Mouse (Mus musculus) midbrain, embryonic 16.5 days (tissue): ENCODE data around the gene Slc35b2. TPM values are rescaled to one million over a fixed set of nuclear protein-coding genes. Genes with fewer than 3 reads are reported as not detected.

ENCODE experiments used
- ATAC-seq: fragments of 200-750 bp; cut with Nextera tagmentation; 2 replicates; pipeline ENCODE4 v1.8.0; 2017; ENCODE audit warnings: moderate TSS enrichment
- H3K27ac ChIP-seq: fragments of 300-500 bp; sonication (generic); 2 replicates; pipeline ENCODE4 v1.5.1; 2014; ENCODE audit warnings: mild to moderate bottlenecking, low read length, mixed read lengths
- H3K27me3 ChIP-seq: fragments of 300-500 bp; sonication (generic); 2 replicates; pipeline ENCODE4 v1.6.1; 2014; ENCODE audit warnings: low read depth, low read length, mixed read lengths; ENCODE audit not compliant: control insufficient read depth, insufficient read depth
- H3K36me3 ChIP-seq: fragments of 300-500 bp; sonication (generic); 2 replicates; pipeline ENCODE4 v1.6.1; 2014; ENCODE audit warnings: mild to moderate bottlenecking, low read length, moderate library complexity, mixed read lengths; ENCODE audit not compliant: control insufficient read depth, insufficient read depth
- H3K4me1 ChIP-seq: fragments of 300-500 bp; sonication (generic); 2 replicates; pipeline ENCODE4 v1.6.1; 2014; ENCODE audit warnings: mild to moderate bottlenecking, low read length, mixed read lengths; ENCODE audit not compliant: control insufficient read depth, insufficient read depth
- H3K4me2 ChIP-seq: fragments of 300-500 bp; sonication (generic); 2 replicates; pipeline ENCODE4 v1.6.1; 2014; ENCODE audit warnings: mild to moderate bottlenecking, low read length, mixed read lengths
- H3K4me3 ChIP-seq: fragments of 300-500 bp; sonication (generic); 2 replicates; pipeline ENCODE4 v1.5.1; 2014; ENCODE audit warnings: low read depth, mild to moderate bottlenecking, low read length, moderate library complexity, mixed read lengths
- H3K9ac ChIP-seq: fragments of 300-500 bp; sonication (generic); 2 replicates; pipeline ENCODE4 v1.6.1; 2014; ENCODE audit warnings: low read depth, low read length, mixed read lengths
- H3K9me3 ChIP-seq: fragments of 300-500 bp; sonication (generic); replicated peaks from 2 replicates; pipeline ENCODE4 v1.6.1; 2014; ENCODE audit warnings: mild to moderate bottlenecking, low read length, mixed read lengths; ENCODE audit not compliant: control insufficient read depth, poor library complexity, severe bottlenecking
- WGBS: fragments of 180-500 bp; shearing (Covaris S2); extraction: QIAGEN DNeasy Blood & Tissue Kit; methylation state at CpG from one replicate; pipeline ENCODE4 v1.1.7; 2014; 5-methylcytosine and 5-hydroxymethylcytosine counted together
- polyA plus RNA-seq: library from polyadenylated mRNA; unstranded; fragments of >200 nt; fragmentation: Nextera tagmentation; extraction: Ambion mirVana; gene quantifications from 2 replicates; pipeline ENCODE4 v1.2.1, GENCODE M21; 2015

Slc35b2 gene
- polyA plus RNA-seq, 1 experiment from 2014 or later, result 79.6 TPM

- Histone ChIP-seq H3K4me1 (peaks cover 26% of the 10 kb centered on the region), H3K4me2 (no peak overlapping the region), H3K27me3 (no peaks in the 10 kb centered on the region), H3K9me3 (no peaks in the 10 kb centered on the region), H3K9ac (no peak overlapping the region), H3K27ac (no peak overlapping the region), H3K4me3 (no peak overlapping the region), H3K36me3 (peaks cover 38% of the 10 kb centered on the region)
- no peak for ATAC-seq
- 82% methylated on average over 1 of the region's 1 CpGs for WGBS
Measured at GRCm38 (mm10) chr17:45566031-45566359, 2.3 kb downstream of the Slc35b2 start.

GRCm38 (mm10) chr17:45566360-45567161 is 2.9 kb downstream of the Slc35b2 start:
- 76% methylated on average over 18 of the region's 18 CpGs for WGBS
- no peak for ATAC-seq
- peaks cover 44% of the 10 kb centered on the region for H3K36me3 ChIP-seq

GRCm38 (mm10) chr17:45567162-45567601 is 3.5 kb downstream of the Slc35b2 start:
- Histone ChIP-seq H3K36me3 (peaks cover 45% of the 10 kb centered on the region), H3K4me3 (no peak overlapping the region), H3K9me3 (no peaks in the 10 kb centered on the region), H3K9ac (no peak overlapping the region), H3K4me2 (no peak overlapping the region), H3K4me1 (peaks cover 35% of the 10 kb centered on the region), H3K27me3 (no peaks in the 10 kb centered on the region), H3K27ac (no peak overlapping the region)
- ATAC-seq, result no peak
- 21% methylated on average over 4 of the region's 4 CpGs for whole genome bisulfite sequencing

More at GRCm38 (mm10) chr17:45566360-45567161, 2.9 kb downstream of the Slc35b2 start:
- no peaks in the 10 kb centered on the region for H3K9me3 ChIP-seq
- H3K4me2 ChIP-seq, result no peak overlapping the region
- H3K27me3 ChIP-seq, result no peaks in the 10 kb centered on the region
- no peak overlapping the region for H3K27ac ChIP-seq
- H3K4me1 ChIP-seq, result peaks cover 32% of the 10 kb centered on the region
- H3K9ac ChIP-seq, result no peak overlapping the region
- no peak overlapping the region for H3K4me3 ChIP-seq

- H3K4me3 ChIP-seq, result no peak overlapping the region
- no peak overlapping the region for H3K27ac ChIP-seq
- 86% methylated on average over 12 of the region's 12 CpGs for WGBS
- H3K9ac ChIP-seq, result no peak overlapping the region
- no peak for ATAC-seq
- no peaks in the 10 kb centered on the region for H3K27me3 ChIP-seq
- peaks cover 35% of the 10 kb centered on the region for H3K4me1 ChIP-seq
- H3K9me3 ChIP-seq, result no peaks in the 10 kb centered on the region
- peaks cover 45% of the 10 kb centered on the region for H3K36me3 ChIP-seq
- H3K4me2 ChIP-seq, result no peak overlapping the region
Measured at GRCm38 (mm10) chr17:45568990-45569389, 5.3 kb downstream of the Slc35b2 start.

GRCm38 (mm10) chr17:45569999-45570398 is 6.3 kb downstream of the Slc35b2 start:
- H3K9ac ChIP-seq, result no peak overlapping the region
- no peaks in the 10 kb centered on the region for H3K9me3 ChIP-seq
- H3K36me3 ChIP-seq, result peaks cover 45% of the 10 kb centered on the region
- H3K4me3 ChIP-seq, result no peak overlapping the region
- H3K27me3 ChIP-seq, result no peaks in the 10 kb centered on the region
- peaks cover 37% of the 10 kb centered on the region for H3K4me1 ChIP-seq
- no peak overlapping the region for H3K27ac ChIP-seq
- no peak overlapping the region for H3K4me2 ChIP-seq
- 85% methylated on average over 4 of the region's 4 CpGs for WGBS
- no peak for ATAC-seq

- Histone ChIP-seq H3K4me2 (peak overlapping the region; percentile 76), H3K9ac (peak overlapping the region; percentile 100), H3K36me3 (peaks cover 33% of the 10 kb centered on the region), H3K4me3 (peak overlapping the region; percentile 99), H3K9me3 (no peaks in the 10 kb centered on the region), H3K4me1 (peaks cover 36% of the 10 kb centered on the region), H3K27me3 (no peaks in the 10 kb centered on the region), H3K27ac (peak overlapping the region; percentile 100)
- ATAC-seq, result peak; percentile 43
- under 1% methylated on average over 35 of the region's 57 CpGs for WGBS
Measured at GRCm38 (mm10) chr17:45572103-45573086, 8.7 kb downstream of the Slc35b2 start.

GRCm38 (mm10) chr17:45573087-45573779 is 9.6 kb downstream of the Slc35b2 start, which contains the start of gene Hsp90ab1:
TSS of gene Hsp90ab1 (minus strand) at chr17:45573271.
- H3K9me3 ChIP-seq, result no peaks in the 10 kb centered on the region
- H3K9ac ChIP-seq, result peak within 1 kb of the TSS; percentile 100
- peak within 1 kb of the TSS; percentile 99 for H3K4me3 ChIP-seq
- peaks cover 31% of the 10 kb centered on the region for H3K36me3 ChIP-seq
- ATAC-seq, result peak; percentile 79
- peak within 1 kb of the TSS; percentile 100 for H3K27ac ChIP-seq
- H3K4me1 ChIP-seq, result peaks cover 36% of the 10 kb centered on the region
- H3K27me3 ChIP-seq, result no peaks in the 10 kb centered on the region
- WGBS, result under 1% methylated on average over 37 of the region's 41 CpGs
- peak within 1 kb of the TSS; percentile 91 for H3K4me2 ChIP-seq

- ATAC-seq, result peak; percentile 75
- H3K27me3 ChIP-seq, result no peaks in the 10 kb centered on the region
- no peaks in the 10 kb centered on the region for H3K9me3 ChIP-seq
- peaks cover 29% of the 10 kb centered on the region for H3K36me3 ChIP-seq
- peak overlapping the region; percentile 91 for H3K4me2 ChIP-seq
- WGBS, result 0% methylated on average over 16 of the region's 18 CpGs
- peak overlapping the region; percentile 99 for H3K4me3 ChIP-seq
- H3K9ac ChIP-seq, result peak overlapping the region; percentile 96
- H3K27ac ChIP-seq, result peak overlapping the region; percentile 100
- peaks cover 36% of the 10 kb centered on the region for H3K4me1 ChIP-seq
Measured at GRCm38 (mm10) chr17:45573780-45574123, 10.1 kb downstream of the Slc35b2 start.
